Mouse (Mus musculus) cerebellum, postnatal 36 days (tissue): ENCODE measurements at regions not wholly inside any gene's neighbourhood (a gene's known extent, or its start where the extent isn't known, plus 50 kb on each side); places are given as distances from the start of the nearest gene placed in this dataset.
A peak's percentile ranks its signal among the peaks of the same experiment; 100 is the strongest.

Source experiments
- DNase-seq, 2 experiments: peaks; one replicate each; pipeline ENCODE4 v3.0.0; 2021 to 2022; ENCODE audit warnings: mixed read lengths in 2 of 2

GRCm38 (mm10) chr6:106876690-106877089 lies 76.8 kb upstream of the Crbn start:
- no peak for DNase-seq

DNA sequence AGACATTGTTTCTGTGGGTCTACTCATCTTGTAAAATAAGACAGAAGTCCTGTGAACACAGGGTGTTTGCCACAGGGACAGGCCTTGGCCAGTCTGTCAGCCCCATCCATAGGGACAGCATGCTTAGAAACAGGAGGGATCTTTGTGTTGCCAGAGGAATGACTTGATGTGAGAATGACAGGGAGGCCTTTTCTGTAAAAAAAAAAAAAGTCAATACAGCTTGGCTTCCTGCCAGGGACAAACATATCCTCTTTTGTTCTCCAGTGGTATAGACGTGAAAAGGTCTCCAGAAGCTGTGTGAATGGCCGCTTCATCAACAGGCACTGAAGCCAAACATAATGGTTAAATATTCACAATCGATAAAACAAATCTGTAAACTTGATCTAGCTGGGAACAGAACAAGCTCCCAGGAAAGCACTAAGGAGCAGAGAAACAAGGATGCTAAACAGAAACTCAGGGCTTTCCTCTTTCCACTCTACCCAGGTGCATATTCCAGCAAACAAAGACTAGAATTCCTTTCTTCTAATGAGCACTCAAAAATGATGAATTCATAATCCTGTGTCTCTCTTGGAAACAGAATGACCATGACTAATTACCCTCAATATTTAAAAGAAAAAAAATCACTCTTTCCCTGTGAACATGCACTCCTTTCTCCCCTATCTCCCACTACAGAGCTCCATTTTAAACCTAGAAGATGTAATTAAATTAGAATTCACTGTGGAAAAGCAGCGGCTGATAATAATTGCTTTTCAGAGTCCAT lies 92.2 kb upstream of the Crbn start:
- no peak for DNase-seq

DNA sequence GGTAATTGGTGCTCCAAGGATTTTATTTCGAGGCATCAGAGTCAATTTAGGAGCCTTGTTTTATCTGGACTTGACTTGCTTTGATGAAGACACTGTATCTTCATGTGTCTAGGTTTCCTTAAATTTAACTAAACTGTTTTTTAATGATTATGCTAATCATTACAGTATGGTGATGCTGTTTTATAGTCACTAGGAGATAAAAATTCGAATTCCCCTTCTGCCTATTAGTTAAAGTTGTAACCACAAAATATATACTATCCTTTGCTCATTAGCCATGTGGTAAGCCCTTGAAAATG lies 92.7 kb upstream of the Crbn start:
- DNase-seq, result no peak

GRCm38 (mm10) chr6:106903953-106904683 lies 104.2 kb upstream of the Crbn start:
- no peak for DNase-seq

GRCm38 (mm10) chr6:106915121-106915520 lies 115.2 kb upstream of the Crbn start:
- no peak for DNase-seq

DNA sequence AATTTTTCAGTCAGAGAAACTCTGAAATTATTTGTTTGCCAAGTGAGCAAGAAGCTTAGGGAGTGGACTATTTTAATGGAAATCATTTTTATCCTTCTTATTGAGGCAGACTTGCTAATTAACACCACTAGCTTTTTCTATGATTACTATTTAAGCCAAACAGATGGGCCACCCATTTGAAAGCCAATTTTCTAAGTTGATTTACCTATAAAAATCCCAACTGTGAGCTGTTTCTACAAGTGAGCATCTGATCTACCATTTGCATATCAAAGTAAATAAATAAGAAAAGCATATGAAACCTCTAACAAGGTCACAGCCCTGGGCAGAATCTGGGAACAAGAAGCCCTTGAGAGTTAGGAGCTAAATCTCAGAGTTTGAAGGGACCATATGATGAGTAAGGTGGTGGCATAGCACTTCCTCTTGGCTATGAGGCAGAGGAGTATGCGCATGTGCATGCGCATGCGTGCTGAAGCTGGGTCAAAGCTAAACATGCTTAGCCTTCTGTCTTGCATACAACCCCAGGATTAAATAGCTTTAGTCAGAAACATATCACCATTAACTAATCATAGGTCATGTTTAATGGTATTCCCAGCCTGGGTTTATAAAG lies 116.9 kb upstream of the Crbn start:
- no peak for DNase-seq

GRCm38 (mm10) chr6:106920951-106921350 lies 121.1 kb upstream of the Crbn start:
- peak; percentile 62 to 69 for DNase-seq

GRCm38 (mm10) chr6:106925486-106925885 lies 125.6 kb upstream of the Crbn start:
- DNase-seq, result no peak

GRCm38 (mm10) chr6:106933584-106933983 lies 133.7 kb upstream of the Crbn start:
- no peak for DNase-seq

GRCm38 (mm10) chr6:106946227-106946927 lies 146.5 kb upstream of the Crbn start:
- no peak for DNase-seq

DNA sequence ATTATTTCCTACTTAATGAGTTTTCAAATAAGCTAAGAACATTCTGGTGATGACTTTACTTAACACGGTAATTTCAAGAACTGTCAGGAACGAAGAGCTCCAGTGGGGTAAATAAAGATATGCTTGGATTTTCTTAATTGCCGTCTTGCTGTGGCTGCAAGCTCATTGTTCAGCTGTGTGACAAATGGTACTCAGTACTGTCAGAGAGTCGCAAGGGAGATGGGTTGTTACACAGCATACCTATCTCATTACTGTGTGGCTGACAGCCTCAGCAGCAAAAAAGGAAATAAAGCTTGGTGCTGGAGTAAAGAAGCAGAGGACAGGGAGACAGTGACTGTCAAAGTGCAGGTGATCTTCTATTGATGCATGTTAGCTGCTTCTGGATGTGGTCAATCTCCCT lies 151.0 kb upstream of the Crbn start:
- no peak for DNase-seq

- no peak for DNase-seq
These were observed 161.4 kb upstream of the Crbn start for GRCm38 (mm10) chr6:106961320-106961719.

DNA sequence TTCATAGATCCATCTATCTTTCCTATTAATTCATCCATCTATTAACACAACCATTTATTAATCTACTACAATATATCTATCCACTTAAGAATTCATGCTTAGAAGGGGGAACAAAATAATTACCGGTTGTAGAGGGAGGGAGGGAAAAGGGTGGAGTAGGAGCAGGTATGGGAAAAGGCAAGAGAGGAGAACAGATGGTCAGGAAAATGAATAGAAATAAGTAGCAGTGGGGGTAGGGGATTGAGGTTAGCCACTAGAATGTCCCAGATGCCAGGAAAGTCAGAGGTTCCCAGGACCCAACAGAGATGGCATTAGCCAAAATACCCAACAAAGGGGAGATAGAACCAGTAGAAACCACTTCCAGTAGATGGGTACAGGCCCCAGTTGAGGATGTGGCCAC lies 164.5 kb upstream of the Crbn start:
- no peak for DNase-seq

DNA sequence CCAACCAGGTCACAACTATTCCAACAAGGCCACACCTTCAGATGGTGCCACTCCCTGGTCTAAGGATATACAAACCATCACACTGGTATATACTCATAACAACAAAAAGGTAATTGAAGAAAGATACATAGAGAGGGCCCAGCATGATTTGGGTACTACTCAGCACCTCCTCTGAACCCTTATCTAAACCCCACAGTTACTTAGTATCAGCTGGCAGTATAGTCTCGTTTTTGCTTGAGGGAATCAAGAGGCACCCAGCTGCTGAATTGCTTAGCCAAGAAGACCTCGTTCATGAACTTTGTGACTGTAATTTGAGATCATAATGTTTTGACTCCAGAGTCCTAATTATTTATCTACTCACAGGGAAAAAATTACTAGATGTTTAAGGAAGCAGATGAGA lies 175.6 kb upstream of the Crbn start:
- DNase-seq, result no peak

DNA sequence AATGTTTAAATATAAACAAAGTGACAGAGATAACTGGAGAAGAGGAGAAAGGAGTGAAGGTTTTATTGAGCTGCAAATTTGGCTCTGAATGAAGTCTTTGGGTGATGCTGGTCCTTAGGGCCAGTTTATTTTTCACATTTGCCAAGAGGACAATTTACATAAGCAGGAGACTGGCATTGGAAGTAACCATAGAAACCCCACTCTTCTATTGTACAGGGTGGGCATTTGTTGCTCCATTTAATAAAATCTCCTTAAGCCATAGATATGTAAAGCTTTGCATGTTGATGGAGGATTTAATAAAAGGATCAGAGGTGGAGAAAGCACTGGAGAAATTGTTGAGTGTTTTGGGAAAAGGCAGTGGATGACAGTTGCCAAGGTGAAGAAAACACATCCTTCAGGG lies 178.8 kb upstream of the Crbn start:
- DNase-seq, result no peak

- DNase-seq, result no peak
These were observed 179.9 kb upstream of the Crbn start for GRCm38 (mm10) chr6:106979755-106980154.

DNA sequence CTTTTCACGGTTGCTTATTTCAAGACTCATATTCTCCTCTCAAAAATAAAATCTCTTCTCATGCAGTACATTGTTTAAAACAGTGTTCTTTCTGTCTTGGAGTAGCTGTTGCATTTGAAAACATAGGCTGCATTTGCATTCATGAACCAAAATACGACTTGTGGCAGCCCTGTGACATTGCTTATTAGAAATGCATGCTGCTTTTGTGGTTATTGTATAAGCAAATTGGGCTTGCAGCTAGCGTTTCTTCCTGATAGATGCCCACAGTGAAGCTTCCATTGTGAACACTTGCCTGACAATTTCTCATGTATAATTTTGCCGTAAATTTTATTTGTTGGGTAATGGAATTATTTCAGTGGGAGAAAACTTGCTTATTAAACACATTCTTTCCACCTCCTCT lies 180.3 kb upstream of the Crbn start:
- no peak for DNase-seq

- DNase-seq, result no peak
These were observed 181.4 kb upstream of the Crbn start for GRCm38 (mm10) chr6:106981232-106981631.

DNA sequence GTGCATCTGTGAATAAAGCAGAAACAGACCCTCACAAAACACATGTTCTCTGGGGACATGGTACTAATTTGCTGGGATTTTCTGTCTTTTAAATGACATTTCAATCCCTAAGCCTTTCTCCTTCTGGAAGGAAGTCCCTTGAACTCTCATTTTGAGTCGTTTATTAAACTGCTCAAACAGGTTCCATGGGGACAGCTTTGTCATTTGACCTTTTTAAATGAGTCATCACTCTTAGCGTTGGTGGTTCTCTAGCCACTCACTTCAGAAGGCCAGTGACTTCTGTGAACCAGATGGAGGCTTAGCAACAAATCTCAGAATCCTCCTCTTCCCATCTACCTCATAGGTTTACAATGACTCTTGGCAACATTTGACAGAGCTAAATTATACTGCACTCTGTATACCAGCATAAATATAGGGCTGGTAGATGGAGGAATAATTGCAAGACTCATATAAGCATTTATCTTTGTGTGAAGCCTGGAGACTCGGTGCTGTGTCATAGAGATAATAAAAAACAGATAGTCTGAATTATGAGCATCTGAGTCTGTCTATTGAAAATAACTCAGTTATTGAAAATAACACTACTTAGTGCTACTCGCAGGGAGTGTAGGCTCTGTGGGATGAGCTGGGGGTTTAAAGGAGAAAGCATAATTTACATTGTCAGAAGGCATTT lies 185.4 kb upstream of the Crbn start:
- no peak for DNase-seq

DNA sequence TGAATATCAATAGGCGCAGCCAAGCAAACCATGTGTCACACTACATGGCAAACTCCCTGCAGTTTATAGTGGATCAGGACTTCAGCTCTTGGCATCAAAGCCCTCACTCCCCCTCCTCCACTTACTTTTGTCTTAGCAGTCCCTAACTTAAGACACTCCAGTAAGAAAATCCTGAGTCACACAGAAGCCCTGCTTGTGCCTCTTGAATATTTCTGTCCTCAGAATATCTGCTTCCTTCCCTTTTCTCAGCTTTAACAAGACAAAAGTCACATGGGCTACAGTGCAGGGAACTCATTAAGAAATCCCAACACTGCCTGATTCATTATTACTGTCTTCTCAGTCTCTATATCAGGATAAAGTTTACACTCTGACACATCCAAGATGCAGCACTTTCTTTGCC lies 191.7 kb upstream of the Crbn start:
- DNase-seq, result no peak

DNA sequence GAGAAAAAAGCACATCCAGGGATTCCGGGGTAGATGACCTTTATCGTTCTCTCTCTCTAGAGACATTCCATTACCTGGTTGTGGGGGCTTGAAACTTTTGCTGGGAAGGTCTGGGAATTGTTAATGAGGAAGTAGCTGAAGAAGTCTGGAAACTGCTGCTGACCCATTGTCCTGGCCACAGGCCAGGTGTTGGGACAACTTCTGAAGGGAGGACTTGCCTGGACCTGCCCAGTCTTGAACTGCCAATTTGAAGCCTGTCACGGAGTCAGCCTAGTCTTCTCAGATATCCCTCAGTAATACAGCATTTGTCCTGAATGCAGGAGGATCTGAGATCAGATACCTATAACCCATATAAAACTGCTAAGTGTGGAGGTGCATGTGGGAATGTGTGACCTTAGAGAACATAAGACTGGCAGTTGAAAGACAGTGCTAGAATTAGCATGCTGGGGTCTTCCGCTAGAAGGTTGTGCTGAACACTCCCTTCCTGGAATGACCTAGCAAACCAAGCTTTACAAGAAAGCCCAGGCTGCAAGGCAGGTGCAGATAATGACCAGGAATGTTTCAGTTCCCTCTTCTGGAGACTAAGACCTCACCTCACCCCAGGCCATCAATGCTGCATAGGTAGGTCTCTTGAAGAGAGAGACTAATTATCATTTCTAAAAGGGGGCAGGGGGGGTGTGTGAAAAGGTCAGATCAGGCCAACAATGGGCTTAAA lies 204.7 kb upstream of the Crbn start:
- no peak for DNase-seq

DNA sequence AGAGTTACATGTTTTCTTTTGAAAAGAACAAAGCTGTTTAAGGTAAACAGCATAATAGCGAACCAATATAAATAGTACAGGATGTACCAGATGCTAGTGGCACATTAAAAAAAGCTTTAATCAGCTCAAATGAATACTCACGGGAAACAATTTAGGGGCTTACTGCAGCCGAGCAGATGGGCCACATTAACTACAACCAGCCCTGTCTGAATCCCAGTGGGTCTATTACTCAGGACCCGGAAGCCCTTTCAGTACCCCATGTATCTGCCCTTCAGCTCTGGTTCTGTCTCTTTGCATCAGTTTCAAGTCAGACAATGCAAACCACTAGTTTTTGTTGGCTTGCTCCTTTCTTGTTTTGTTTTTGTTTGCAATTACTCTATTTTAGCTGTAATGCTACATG lies 210.9 kb upstream of the Crbn start:
- no peak for DNase-seq
